Comparison of ENCODE assay signal across 15 mouse cellular contexts in genomic region chr4:86685231-86686008, GRCm38 (mm10). TPM values are rescaled to one million over a fixed set of nuclear protein-coding genes. Genes with fewer than 3 reads are reported as not detected.
A peak's percentile ranks its signal among the peaks of the same experiment; 100 is the strongest.
DNase-seq lines count a peak whose midpoint lies in the region; ATAC-seq lines count a peak whose summit lies in the region.
"Had no signal": no experiment of that assay in that cellular context is flagged by ENCODE, and none has a peak within 500 bp of the region (broad histone marks: within the 10 kb centered on the region; RNA-seq: fewer than 3 reads in every experiment).

No protein-coding gene starts in this region.

- no peak overlapping the region for H3K4me3 ChIP-seq in heart, embryonic 16.5 days (ENCODE audit: low read length)
- H3K4me3 ChIP-seq in lung, embryonic 16.5 days (ENCODE audit: low read length), result no peak overlapping the region
- H3K4me3 ChIP-seq in kidney, embryonic 16.5 days (ENCODE audit: low read length), result no peak overlapping the region
- H3K4me3 ChIP-seq: forebrain, embryonic 10.5 days; limb, embryonic 12.5 days had no signal

- peaks cover 17% of the 10 kb centered on the region for H3K4me1 ChIP-seq in heart, embryonic 16.5 days (ENCODE audit: control insufficient read depth, insufficient read depth, low read length)
- peaks cover 15% of the 10 kb centered on the region for H3K4me1 ChIP-seq in lung, embryonic 16.5 days (replicated peaks; ENCODE audit: control insufficient read depth, insufficient read depth, low read length)
- H3K4me1 ChIP-seq in kidney, embryonic 16.5 days (ENCODE audit: insufficient read depth, low read length), result no peaks in the 10 kb centered on the region
- H3K4me1 ChIP-seq: forebrain, embryonic 10.5 days had no signal

- no peaks in the 10 kb centered on the region for H3K27me3 ChIP-seq in heart, embryonic 16.5 days (ENCODE audit: control insufficient read depth, insufficient read depth, low read length)
- H3K27me3 ChIP-seq in lung, embryonic 16.5 days (ENCODE audit: control insufficient read depth, insufficient read depth, low read depth, low read length), result no peaks in the 10 kb centered on the region
- no peaks in the 10 kb centered on the region for H3K27me3 ChIP-seq in kidney, embryonic 16.5 days (ENCODE audit: insufficient read depth, low read length)
- H3K27me3 ChIP-seq: limb, embryonic 12.5 days had no signal

- H3K36me3 ChIP-seq in heart, embryonic 16.5 days (ENCODE audit: control insufficient read depth, insufficient read depth), result no peaks in the 10 kb centered on the region
- H3K36me3 ChIP-seq in lung, embryonic 16.5 days (ENCODE audit: control insufficient read depth, insufficient read depth, low read length), result no peaks in the 10 kb centered on the region
- H3K36me3 ChIP-seq in kidney, embryonic 16.5 days (ENCODE audit: insufficient read depth, low read length), result no peaks in the 10 kb centered on the region
- H3K36me3 ChIP-seq: forebrain, embryonic 10.5 days; limb, embryonic 12.5 days had no signal

- 73% methylated on average over 11 of the region's 11 CpGs for WGBS in heart, embryonic 16.5 days
- 51% methylated on average over 11 of the region's 11 CpGs for WGBS in lung, embryonic 16.5 days
- 56% methylated on average over 11 of the region's 11 CpGs for WGBS in kidney, embryonic 16.5 days

- peak overlapping the region; percentile 28 for H3K27ac ChIP-seq in heart, embryonic 16.5 days (ENCODE audit: low read length)
- peak overlapping the region; percentile 47 for H3K27ac ChIP-seq in lung, embryonic 16.5 days (ENCODE audit: low read length)
- H3K27ac ChIP-seq in kidney, embryonic 16.5 days (ENCODE audit: low read length), result no peak overlapping the region
- H3K27ac ChIP-seq: forebrain, embryonic 10.5 days; kidney, postnatal 0 days; limb, embryonic 12.5 days had no signal

- no peak for DNase-seq in heart, adult 8-10 months (ENCODE audit: low spot score)
- no peak for DNase-seq in lung, postnatal 14 days
- peak; percentile 83 for DNase-seq in adrenal gland, adult 2 months
- DNase-seq in adrenal gland, postnatal 36 days, result peak; percentile 76 to 79
- DNase-seq in gastrocnemius, postnatal 10 days, result no peak
- DNase-seq: cerebellum, adult 11 months; cerebellum, postnatal 36 days; heart, postnatal 4 days had no signal

- H3K4me2 ChIP-seq in heart, embryonic 16.5 days (ENCODE audit: low read depth, low read length), result no peak overlapping the region
- H3K4me2 ChIP-seq in lung, embryonic 16.5 days (ENCODE audit: low read depth, low read length), result no peak overlapping the region
- H3K4me2 ChIP-seq in kidney, embryonic 16.5 days (replicated peaks; ENCODE audit: low read depth, low read length), result no peak overlapping the region
- H3K4me2 ChIP-seq: limb, embryonic 12.5 days had no signal

- ATAC-seq in heart, embryonic 16.5 days (replicated peaks; ENCODE audit: extremely low read depth, insufficient read depth, low FRiP score), result no peak
- ATAC-seq in lung, embryonic 16.5 days (ENCODE audit: low read depth), result peak; percentile 14; the same call in 1 of the 2 replicates
- no peak for ATAC-seq in kidney, embryonic 16.5 days (ENCODE audit: low FRiP score, low TSS enrichment)
- ATAC-seq: midbrain, embryonic 16.5 days had no signal

- H3K9me3 ChIP-seq in heart, embryonic 16.5 days (replicated peaks; ENCODE audit: control insufficient read depth, low read length), result no peaks in the 10 kb centered on the region
- H3K9me3 ChIP-seq in lung, embryonic 16.5 days (ENCODE audit: control insufficient read depth, low read length), result no peaks in the 10 kb centered on the region
- no peaks in the 10 kb centered on the region for H3K9me3 ChIP-seq in kidney, embryonic 16.5 days (ENCODE audit: low read length)
- H3K9me3 ChIP-seq: forebrain, embryonic 10.5 days; limb, embryonic 12.5 days had no signal

- H3K9ac ChIP-seq in heart, embryonic 16.5 days (ENCODE audit: low read length), result no peak overlapping the region
- no peak overlapping the region for H3K9ac ChIP-seq in lung, embryonic 16.5 days (ENCODE audit: low read length)
- H3K9ac ChIP-seq in kidney, embryonic 16.5 days (replicated peaks; ENCODE audit: low read length), result no peak overlapping the region
- H3K9ac ChIP-seq: limb, embryonic 12.5 days had no signal

RNA-seq across cellular contexts. Expression of gene Plin2, which starts 15.6 kb away (rescaled TPM):
- 76.3 and 79.3 TPM in 2 replicates for polyA plus RNA-seq in heart, embryonic 16.5 days (2015; fragmentation: Nextera tagmentation; extraction: Ambion mirVana)
- total RNA-seq in heart, adult 8-10 months (2022), result 100 to 1,000 TPM; 111 to 155 (median 132) TPM
- 152 and 162 TPM in 2 replicates for polyA plus RNA-seq in lung, embryonic 16.5 days (2015; fragmentation: Nextera tagmentation; extraction: Ambion mirVana)
- total RNA-seq in adrenal gland, adult 2 months (2021), result 100 to 1,000 TPM; 465 to 481 TPM
- polyA plus RNA-seq in adrenal gland, adult 2 months (2012; rRNA removed), result 304 TPM in 2 replicates
- 100 to 1,000 TPM; 347 to 417 TPM for total RNA-seq in adrenal gland, postnatal 36 days (2021)
- 10 to 100 TPM; 69.6 to 84.5 TPM for total RNA-seq in gastrocnemius, postnatal 10 days (2021)
- 68.9 and 77.0 TPM in 2 replicates for polyA plus RNA-seq in kidney, embryonic 16.5 days (2015; fragmentation: Nextera tagmentation; extraction: Ambion mirVana)

Comparison
In these comparisons a context has a peak if more than half of its experiments do, and no peak if none do; other contexts are left out.
1. DNase-seq: peak in adrenal gland, adult 2 months (single experiment) and adrenal gland, postnatal 36 days (2 of 2); none in heart, adult 8-10 months (single experiment), lung, postnatal 14 days (single experiment) and gastrocnemius, postnatal 10 days (single experiment).